Mouse (Mus musculus): ENCODE data around the gene Atp2b4.

The Atp2b4 gene

DNA sequence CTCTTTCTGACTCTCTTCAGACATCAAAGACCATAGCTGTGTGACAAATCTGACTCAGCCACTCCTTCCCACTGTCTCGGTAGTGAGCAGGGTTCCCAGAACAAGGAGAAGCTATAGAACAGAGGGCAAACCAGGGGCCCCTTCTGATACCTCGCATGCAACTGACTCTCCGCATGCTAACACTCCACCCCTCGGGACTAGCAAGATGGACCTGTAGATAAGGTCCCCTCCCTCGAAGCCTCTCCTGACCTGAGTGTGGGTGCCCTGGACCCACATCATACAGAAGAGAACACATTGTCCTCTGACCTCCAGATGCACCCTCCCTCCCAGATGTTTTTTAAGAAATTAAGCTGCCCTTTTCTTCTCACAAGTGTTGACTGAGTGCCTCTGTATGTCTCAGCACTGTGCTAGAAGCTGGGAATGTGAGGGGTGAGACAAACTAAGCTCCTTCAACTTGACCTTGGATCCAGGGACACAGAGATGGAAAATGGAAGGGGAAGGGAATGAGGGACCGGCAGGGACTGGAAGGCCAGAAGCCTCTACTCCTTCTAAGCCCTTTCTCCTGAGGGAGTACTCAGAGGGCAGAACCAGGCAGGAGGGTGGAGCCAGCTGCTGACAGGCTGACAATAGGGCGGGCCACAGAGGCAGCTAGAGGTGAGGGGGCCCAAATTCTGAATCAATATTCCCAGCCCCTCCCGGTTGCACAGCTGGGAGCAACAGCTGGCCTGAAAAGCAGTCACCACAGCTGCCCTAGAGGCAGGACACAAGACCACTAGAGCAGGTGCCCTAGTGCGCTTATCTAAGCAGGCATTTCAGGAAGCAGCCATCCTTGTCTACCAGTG, 2.6 kb downstream of the Atp2b4 start:
- no peak for DNase-seq

GRCm38 (mm10) chr1:133797327-133797978, 3.4 kb downstream of the Atp2b4 start:
- no peak for DNase-seq

DNA sequence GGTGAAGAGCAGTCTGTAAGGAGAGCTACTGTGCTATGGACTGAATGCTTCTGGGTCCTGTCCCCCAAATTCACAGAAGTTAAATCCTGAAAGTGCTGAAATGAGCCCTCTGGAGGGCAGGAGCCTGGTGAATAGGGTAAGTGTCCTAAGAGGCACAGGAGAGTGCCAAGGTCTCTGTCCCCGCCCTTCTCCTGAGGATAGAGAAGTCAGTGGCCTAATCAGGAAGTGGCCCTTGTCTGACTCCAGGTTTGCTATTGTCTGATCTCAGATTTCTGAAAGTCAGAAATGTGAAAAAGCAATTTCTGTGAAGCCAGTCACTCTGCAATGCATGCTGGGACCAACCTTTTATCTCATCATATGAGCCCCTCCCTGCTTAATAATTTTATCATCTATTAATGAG, 7.2 kb downstream of the Atp2b4 start:
- DNase-seq = no peak

GRCm38 (mm10) chr1:133790011-133790410, 10.8 kb downstream of the Atp2b4 start:
- DNase-seq = no peak

GRCm38 (mm10) chr1:133788864-133789263, 12.0 kb downstream of the Atp2b4 start:
- no peak for DNase-seq

DNA sequence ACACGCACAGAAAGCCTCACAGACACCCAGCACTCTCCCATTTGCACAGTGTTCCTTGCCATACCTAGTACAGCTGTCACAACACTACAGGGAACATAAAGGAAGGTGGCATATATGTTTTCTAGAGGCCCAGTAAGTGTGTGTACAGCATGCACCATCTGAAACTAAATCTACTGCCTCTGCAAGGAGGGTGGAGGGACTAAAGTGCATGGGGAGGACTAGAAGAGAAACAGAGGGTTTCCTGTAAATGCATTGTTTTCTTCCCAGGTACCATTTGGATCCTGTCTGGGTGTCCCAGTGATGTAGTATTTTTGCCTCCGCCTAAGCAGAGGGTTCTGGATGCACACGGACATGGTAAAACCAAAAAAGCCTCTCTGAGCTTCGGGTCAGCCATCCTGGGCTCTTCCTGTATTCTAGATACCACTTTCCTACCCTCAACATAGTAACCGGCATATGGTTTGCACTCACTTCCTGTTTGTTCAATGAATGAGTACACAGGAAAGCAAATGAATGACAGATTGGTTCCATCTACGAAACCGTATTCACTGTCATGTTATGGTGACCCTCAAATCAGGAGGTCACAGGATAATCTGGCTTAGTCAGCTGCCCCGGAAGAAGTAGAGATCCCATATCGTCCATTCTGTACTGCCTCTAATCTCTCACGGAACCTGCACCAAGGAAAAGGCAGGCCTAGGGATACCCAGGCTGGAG, 13.2 kb downstream of the Atp2b4 start:
- DNase-seq = no peak

GRCm38 (mm10) chr1:133784621-133785020, 16.2 kb downstream of the Atp2b4 start:
- no peak for DNase-seq

DNA sequence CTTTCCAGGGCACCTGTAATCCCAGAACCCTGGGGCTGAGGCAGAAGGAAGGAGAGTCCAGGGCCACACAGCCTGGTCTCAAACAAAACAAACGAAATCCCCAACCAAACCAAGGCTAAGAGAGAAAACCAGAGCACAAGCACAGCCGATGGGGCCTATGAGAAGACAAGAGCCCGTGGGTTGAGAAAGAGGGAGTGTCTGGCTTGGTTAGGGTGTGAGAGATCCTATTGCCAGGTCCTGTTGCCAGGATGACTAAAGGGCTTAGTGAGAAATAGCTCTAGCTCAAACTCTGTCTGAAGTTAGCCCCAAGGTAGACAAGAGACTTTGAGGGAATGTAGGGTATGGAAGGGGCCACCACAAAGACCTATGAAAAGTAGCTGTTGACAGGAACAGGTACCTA, 19.3 kb downstream of the Atp2b4 start:
- DNase-seq = no peak

- no peak for DNase-seq
Observed at GRCm38 (mm10) chr1:133779043-133779442, 21.8 kb downstream of the Atp2b4 start.

GRCm38 (mm10) chr1:133777651-133778231, 23.1 kb downstream of the Atp2b4 start:
- DNase-seq = no peak

DNA sequence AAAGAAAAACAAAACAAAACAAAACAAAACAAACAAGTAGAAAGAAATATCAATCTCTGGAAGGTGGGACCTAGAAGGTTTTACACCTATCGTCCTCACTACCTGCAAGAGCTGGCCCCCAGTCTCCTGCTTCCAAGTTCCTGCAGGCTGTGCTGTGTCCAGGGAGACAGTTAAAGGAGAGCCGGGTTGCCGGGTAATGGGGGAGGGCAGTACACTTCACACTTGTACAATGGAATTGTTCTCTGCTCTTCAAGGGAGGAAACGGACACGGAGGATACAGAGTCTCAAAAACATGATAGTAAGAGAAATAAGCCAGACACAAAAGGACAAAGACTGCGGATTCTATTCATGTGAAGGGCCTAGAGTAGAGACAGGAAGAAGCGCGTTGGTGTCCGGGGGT, 28.3 kb downstream of the Atp2b4 start:
- DNase-seq = no peak

DNA sequence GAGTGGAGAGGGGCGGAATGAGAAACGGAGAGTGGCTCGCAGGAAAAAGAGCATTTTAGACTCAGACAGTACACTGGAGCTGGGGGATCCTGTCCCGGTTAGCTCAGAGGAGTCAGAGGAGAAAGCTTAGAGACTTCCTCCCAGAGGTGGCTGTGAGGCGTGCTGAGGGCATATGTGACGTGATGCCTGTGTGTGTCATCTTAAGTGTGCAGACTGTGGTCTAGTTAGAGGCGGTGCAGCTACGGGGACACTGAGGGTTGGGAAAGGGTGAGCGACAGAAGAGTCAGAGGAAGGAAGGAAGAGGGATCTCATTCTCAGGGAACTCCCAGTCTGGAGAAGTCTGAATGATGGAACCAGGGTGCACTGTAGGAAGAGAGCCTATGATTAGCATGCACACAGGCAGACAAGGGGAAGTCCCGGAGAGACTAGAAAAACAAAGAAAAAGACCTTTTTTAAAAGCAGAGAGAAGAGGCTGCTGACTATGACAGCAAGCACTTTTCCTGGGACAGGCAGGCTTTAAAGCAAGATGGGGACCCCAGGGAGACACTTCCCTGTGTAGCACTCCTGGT, 28.9 kb downstream of the Atp2b4 start:
- no peak for DNase-seq

GRCm38 (mm10) chr1:133767994-133768393, 32.8 kb downstream of the Atp2b4 start:
- DNase-seq = no peak

- DNase-seq = no peak
Observed at GRCm38 (mm10) chr1:133766901-133767529, 33.8 kb downstream of the Atp2b4 start.

GRCm38 (mm10) chr1:133765376-133765775, 35.5 kb downstream of the Atp2b4 start:
- no peak for DNase-seq

DNA sequence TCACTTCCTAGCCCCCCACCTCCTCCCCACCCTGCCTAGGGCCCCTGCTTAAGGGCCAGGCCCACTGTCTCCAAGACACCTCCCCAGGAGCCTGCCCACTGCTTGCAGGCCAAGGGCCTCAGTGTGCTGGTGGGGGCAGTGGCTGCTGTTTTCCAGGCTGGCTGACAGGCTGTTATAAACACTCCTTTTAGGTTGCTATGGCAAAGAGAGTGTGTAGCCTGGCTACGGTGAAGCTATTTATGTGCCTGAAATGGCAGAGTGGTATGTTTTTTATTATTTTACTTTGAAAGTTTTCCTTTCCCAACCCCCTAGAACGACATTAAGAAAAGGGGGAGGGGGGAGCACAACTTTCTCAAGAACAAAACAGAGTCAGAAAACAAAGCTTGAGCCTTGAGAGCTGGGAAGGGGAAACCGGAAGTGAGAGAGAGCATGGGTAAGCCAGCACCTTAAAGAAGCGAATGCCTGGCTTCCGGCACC, 37.9 kb downstream of the Atp2b4 start:
- no peak for DNase-seq

- no peak for DNase-seq
Observed at GRCm38 (mm10) chr1:133761278-133761677, 39.6 kb downstream of the Atp2b4 start.

DNA sequence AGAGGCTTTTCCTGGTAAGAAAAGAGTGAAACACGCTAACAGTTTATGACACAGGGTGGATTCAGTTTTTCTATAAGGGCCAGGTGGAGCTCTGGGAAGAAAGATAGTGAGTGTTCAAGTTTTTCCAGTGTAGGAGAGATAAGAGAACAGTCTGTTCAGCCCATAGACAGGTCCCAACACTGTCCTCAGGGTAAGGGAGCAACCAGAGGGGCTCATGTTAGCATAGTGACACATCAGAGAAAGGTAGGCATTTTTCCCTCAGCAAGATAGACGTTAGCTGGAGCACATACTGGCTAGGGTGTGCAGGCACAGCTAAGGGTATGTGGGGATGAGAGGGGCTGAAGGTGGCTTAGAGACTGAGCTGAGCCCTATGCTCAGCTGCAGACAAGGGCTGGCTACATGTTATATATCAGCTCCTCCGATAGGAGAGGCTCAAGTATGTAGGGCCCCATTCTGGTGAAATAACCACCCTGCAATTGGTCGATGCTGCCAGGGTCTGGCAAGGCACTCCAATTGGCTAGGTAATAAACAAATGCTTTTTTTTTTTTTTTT, 46.4 kb downstream of the Atp2b4 start:
- no peak for DNase-seq

GRCm38 (mm10) chr1:133753325-133753724, 47.5 kb downstream of the Atp2b4 start:
- DNase-seq = no peak

GRCm38 (mm10) chr1:133751621-133752020, 49.2 kb downstream of the Atp2b4 start:
- DNase-seq = no peak

GRCm38 (mm10) chr1:133749954-133750353, 50.9 kb downstream of the Atp2b4 start:
- DNase-seq = no peak

GRCm38 (mm10) chr1:133745078-133745495, 55.8 kb downstream of the Atp2b4 start:
- DNase-seq = no peak

Measured in thymus, postnatal 14 days (tissue).